Mouse (Mus musculus) MEL (cell line): ENCODE measurements around the gene Hmcn2.

Experiments
- CTCF ChIP-seq, 3 experiments: IDR thresholded peaks in 2 of 3; conservative IDR thresholded peaks in 1 of 3; 2 replicates each; pipeline ENCODE4 v1.5.1; 2011 to 2012; ENCODE audit warnings: low read length in 3 of 3, low read depth in 2 of 3, mild to moderate bottlenecking in 2 of 3, improper control_type of control experiment in 1 of 3, inconsistent platforms in 1 of 3, mixed read lengths in 1 of 3, moderate library complexity in 1 of 3; ENCODE audit not compliant: control insufficient read depth in 1 of 3, insufficient read depth in 1 of 3, poor library complexity in 1 of 3, severe bottlenecking in 1 of 3
- GATA1 ChIP-seq: IDR thresholded peaks from 2 replicates; pipeline ENCODE4 v1.6.1; 2011; ENCODE audit warnings: low read depth, low read length, improper control_type of control experiment
- MXI1 ChIP-seq: IDR thresholded peaks from 2 replicates; pipeline ENCODE4 v1.6.1; 2011; ENCODE audit warnings: mild to moderate bottlenecking, low read depth, low read length, improper control_type of control experiment
- MYB ChIP-seq: IDR thresholded peaks from 2 replicates; pipeline ENCODE4 v1.6.1; 2011; ENCODE audit warnings: mild to moderate bottlenecking, low read depth, low read length, improper control_type of control experiment
- RAD21 ChIP-seq: IDR thresholded peaks from 2 replicates; pipeline ENCODE4 v1.6.1; 2011; ENCODE audit warnings: mild to moderate bottlenecking, low read depth, low read length, improper control_type of control experiment
- ZMIZ1 ChIP-seq: IDR thresholded peaks from 2 replicates; pipeline ENCODE4 v1.6.1; 2012; ENCODE audit warnings: low read depth, mild to moderate bottlenecking, inconsistent platforms, low read length, improper control_type of control experiment, moderate library complexity

DNA sequence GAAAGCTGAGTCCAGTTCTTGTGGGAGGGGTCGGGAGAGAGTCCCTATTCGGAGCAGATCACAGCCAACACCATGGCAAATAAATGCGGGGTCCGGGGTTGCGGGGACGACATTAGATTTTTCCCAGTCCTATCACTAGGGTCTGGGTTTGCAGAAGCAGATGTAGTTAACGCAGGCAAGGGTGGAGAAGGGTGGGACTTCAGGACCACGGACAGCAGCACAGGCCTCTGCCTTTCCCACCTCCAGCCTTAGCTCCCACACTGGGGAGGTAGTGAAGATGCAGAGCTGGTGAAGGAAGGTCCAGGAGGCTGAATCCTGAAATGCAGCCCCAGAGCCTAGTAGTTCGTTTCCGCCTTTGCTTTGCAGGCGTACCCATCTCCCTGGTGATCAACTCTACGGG, 31.9 kb downstream of the Hmcn2 start:
- no peak for TF ChIP-seq RAD21
- no peak for TF ChIP-seq GATA1
- no peak for TF ChIP-seq MXI1
- TF ChIP-seq CTCF (IDR thresholded peaks at IDR 0.05 in 2 of 3, conservative IDR thresholded peaks at IDR 0.05 in 1 of 3; ENCODE audit: control insufficient read depth in 1 of 3, insufficient read depth in 1 of 3, low read depth in 2 of 3, low read length in 3 of 3, poor library complexity in 1 of 3, severe bottlenecking in 1 of 3): no peak
- no peak for TF ChIP-seq ZMIZ1
- TF ChIP-seq MYB: no peak
